Mouse (Mus musculus) C2C12 (cell line): ENCODE measurements around the gene Pcbp3. TPM values are rescaled to one million over a fixed set of nuclear protein-coding genes. Genes with fewer than 3 reads are reported as not detected.

Source experiments
- H3K27me3 ChIP-seq: one replicate; pipeline ENCODE4 v1.6.1; 2011; ENCODE audit not compliant: control insufficient read depth, insufficient read depth, insufficient read length
- H3K36me3 ChIP-seq: one replicate; pipeline ENCODE4 v1.6.1; 2011; ENCODE audit not compliant: control insufficient read depth, insufficient read depth
- H3K4me3 ChIP-seq: one replicate; pipeline ENCODE4 v1.5.1; 2011; ENCODE audit warnings: mild to moderate bottlenecking, control low read depth; ENCODE audit not compliant: poor library complexity, insufficient read depth, severe bottlenecking
- H3K79me2 ChIP-seq: one replicate; pipeline ENCODE4 v1.6.1; 2011; ENCODE audit not compliant: control insufficient read depth, insufficient read depth
- H3K79me3 ChIP-seq: one replicate; pipeline ENCODE4 v1.6.1; 2011; ENCODE audit warnings: low read depth, control low read depth
- H3ac ChIP-seq: one replicate; pipeline ENCODE3; 2011; ENCODE audit warnings: low read depth; ENCODE audit not compliant: control insufficient read depth, insufficient read length
- CEBPB ChIP-seq: IDR thresholded peaks from one replicate; pipeline ENCODE4 v1.6.1; 2011; ENCODE audit warnings: low read depth, mild to moderate bottlenecking, control low read depth, moderate library complexity
- CTCF ChIP-seq: IDR thresholded peaks from one replicate; pipeline ENCODE4 v1.5.1; 2011; ENCODE audit not compliant: control insufficient read depth, insufficient read depth, insufficient read length
- FOSL1 ChIP-seq: IDR thresholded peaks from one replicate; pipeline ENCODE4 v1.8.0; 2011; ENCODE audit warnings: mild to moderate bottlenecking, low read length; ENCODE audit not compliant: poor library complexity, insufficient read depth, severe bottlenecking
- MAX ChIP-seq: IDR thresholded peaks from one replicate; pipeline ENCODE4 v1.6.1; 2011; ENCODE audit warnings: mild to moderate bottlenecking, control low read depth
- MYOD1 ChIP-seq: IDR thresholded peaks from one replicate; pipeline ENCODE4 v1.6.1; 2011; ENCODE audit warnings: low read depth; ENCODE audit not compliant: control insufficient read depth, insufficient read length
- MYOG ChIP-seq: IDR thresholded peaks from one replicate; pipeline ENCODE4 v1.6.1; 2011; ENCODE audit not compliant: control insufficient read depth, insufficient read length; ENCODE audit errors: extremely low read depth
- USF1 ChIP-seq: IDR thresholded peaks from one replicate; pipeline ENCODE4 v1.6.1; 2011; ENCODE audit warnings: low read depth, mild to moderate bottlenecking, control low read depth, moderate library complexity
- polyA plus RNA-seq: library from polyadenylated mRNA; unstranded; fragments of >200 nt; fragmentation: generic; extraction: Trizol; gene quantifications from one replicate; pipeline ENCODE4 v1.2.1, GENCODE M21; 2012; ENCODE audit warnings: missing spikeins

The Pcbp3 gene
- polyA plus RNA-seq, 1 experiment = 9.8 TPM

DNA sequence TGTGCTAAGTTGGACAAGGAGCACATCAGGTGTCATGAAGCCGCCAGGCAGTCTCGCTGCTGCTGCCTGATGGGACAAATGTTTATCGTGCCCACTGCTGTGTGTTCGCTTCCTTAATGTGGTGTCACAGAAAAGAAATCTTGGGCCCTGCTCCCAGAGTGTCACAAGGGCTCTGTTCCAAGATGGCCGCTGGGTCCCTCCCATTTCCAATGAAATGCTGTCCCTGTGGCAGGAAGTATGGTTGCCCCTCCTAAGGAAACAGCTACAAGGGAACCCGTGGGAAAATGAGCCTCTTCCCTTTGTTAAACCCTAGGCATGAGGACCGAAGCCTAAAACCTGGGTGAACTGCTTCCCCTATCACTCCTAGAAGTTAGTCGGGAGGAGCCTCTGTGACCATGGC is 146.9 kb downstream of the Pcbp3 start:
- Histone ChIP-seq H3K36me3 (no peaks in the 10 kb centered on the region), H3K4me3 (no peak overlapping the region), H3K79me2 (no peaks in the 10 kb centered on the region), H3K79me3 (no peaks in the 10 kb centered on the region), H3ac (no peak overlapping the region), H3K27me3 (no peaks in the 10 kb centered on the region)
- TF ChIP-seq CTCF = no peak
- TF ChIP-seq MYOD1 = no peak
- TF ChIP-seq CEBPB = no peak
- TF ChIP-seq FOSL1 = no peak
- TF ChIP-seq MAX = no peak
- no peak for TF ChIP-seq MYOG
- no peak for TF ChIP-seq USF1

DNA sequence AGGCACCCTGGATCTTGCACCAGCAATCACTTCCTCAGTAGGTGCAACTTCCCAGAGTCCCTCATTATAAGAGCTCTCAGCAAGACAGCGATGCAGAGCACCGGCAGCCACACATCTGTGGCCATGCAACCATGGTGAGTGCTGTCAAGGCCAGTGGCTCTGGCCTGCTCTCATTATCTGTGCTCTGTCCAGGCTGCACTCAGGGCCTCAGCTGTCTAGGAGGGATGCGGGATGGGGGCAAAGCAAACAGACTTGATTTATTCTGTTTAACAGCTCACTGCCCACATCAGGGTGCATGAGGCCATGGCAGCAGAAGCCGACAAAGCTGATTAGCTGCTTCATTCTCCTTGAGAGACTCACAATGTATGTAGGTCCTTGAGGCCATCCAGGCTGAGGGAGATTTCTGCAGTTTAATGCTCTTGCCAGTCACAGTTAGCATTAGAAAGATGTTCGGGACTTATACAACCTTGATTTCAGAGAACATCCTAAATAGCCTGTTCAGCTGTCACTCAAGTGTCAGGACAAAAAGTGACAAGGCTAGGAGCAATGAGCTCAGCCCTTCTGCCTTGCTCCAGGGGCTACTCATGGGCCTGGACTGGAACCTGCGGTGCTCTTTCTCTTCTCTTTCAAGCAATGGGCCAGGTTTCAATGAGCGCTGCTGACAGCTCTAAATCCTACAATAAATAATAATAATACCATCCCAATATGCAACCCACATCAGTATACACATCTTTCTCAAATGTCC is 151.6 kb downstream of the Pcbp3 start:
- Histone ChIP-seq H3ac (no peak overlapping the region), H3K79me3 (no peaks in the 10 kb centered on the region), H3K27me3 (no peaks in the 10 kb centered on the region), H3K79me2 (no peaks in the 10 kb centered on the region), H3K36me3 (no peaks in the 10 kb centered on the region), H3K4me3 (no peak overlapping the region)
- TF ChIP-seq FOSL1 (no peak), MAX (no peak), CTCF (no peak), MYOG (no peak), MYOD1 (no peak), USF1 (no peak), CEBPB (no peak)

DNA sequence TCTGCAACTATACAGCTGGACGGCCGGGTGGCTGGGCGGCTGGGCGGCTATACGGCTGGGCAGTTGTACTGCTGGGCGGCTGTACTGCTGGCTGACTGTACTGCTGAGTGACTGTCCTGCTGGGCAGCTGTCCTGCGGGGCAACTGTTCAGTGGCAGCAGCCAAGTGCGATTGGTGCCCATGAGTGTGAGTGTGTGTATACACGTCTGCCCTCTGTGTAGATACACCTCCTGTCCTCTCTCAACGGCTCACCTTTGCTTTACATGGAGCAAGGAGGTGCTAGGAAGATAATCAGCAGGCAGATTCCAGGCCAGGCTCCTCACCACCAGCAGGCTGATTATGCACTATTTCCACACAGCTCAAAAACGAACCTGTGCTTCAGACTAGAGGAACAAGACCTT is 152.2 kb downstream of the Pcbp3 start:
- no peak overlapping the region for H3ac ChIP-seq
- H3K27me3 ChIP-seq = no peaks in the 10 kb centered on the region
- H3K4me3 ChIP-seq = no peak overlapping the region
- H3K36me3 ChIP-seq = no peaks in the 10 kb centered on the region
- no peaks in the 10 kb centered on the region for H3K79me3 ChIP-seq
- TF ChIP-seq MYOG = no peak
- no peak for TF ChIP-seq CTCF
- no peak for TF ChIP-seq MAX
- TF ChIP-seq CEBPB = no peak
- no peak for TF ChIP-seq FOSL1
- no peaks in the 10 kb centered on the region for H3K79me2 ChIP-seq

DNA sequence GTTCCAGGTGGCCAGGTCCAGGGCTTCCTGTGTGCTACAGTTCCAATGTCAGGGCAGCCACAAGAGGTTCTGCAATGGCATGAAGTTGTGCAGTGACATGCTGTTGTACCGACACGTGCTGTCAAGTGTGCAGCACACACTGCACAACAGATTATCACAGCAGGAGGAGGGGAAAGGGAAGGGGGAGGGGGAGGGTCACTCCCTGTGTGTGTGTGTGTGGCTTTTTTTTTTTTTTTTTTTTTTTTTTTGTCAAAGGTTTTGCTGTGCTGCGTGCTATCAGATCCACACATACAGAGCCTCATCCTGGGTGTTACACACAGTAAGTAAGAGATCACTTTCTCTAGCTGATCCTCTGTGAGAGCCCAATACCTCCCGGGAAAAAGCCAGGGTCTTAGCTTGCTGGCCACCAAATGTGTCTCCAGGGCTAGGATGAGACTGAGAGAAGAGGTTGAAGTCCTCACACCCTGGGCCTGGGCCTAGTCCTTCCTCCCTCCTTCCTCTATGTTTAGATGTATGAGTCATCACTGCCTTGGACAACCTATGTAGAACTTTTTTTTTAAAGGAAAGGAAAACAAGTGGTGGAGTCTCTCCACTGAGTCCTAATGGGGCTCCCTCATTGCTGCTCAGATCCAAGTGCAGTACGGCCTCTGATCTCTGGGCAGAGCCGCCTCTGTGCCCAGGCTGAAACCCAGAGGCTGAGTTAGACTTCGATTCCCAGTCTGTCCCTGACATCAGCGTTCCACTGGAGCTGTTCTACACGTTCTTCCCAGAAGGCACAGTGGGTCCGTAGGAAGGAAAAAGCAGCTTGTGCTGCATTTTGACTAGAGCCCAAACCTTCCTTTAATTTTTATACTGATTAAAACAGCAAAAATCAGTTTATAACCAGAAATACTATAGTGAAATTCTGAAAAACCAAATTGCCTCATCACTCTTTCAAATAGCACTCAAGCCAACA is 153.0 kb downstream of the Pcbp3 start:
- no peak for TF ChIP-seq FOSL1
- no peak for TF ChIP-seq CTCF
- no peak for TF ChIP-seq CEBPB
- TF ChIP-seq MAX = no peak
- no peak for TF ChIP-seq USF1
- Histone ChIP-seq H3K4me3 (no peak overlapping the region), H3K36me3 (no peaks in the 10 kb centered on the region), H3K79me3 (no peaks in the 10 kb centered on the region), H3K79me2 (no peaks in the 10 kb centered on the region), H3K27me3 (no peaks in the 10 kb centered on the region), H3ac (no peak overlapping the region)

DNA sequence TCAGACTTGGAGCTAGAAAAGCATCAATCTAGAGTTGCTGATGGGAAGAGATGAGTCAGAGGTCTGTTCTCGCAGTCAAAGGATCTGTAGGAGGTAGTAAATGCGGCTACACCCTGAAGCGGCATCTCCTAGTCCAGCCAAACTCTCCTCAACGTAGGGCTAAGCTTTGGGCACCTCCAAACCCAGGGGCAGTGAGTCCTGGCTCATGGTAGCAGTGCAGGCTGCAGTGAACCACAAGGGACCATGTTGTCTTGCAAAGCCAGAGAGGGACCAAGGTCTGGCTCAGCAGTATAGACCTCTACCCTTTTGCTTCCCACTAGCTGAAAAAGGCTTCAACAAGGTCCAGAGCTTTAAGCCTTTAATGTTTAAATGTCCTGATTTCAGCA is 159.2 kb downstream of the Pcbp3 start:
- no peak overlapping the region for H3K4me3 ChIP-seq
- no peaks in the 10 kb centered on the region for H3K79me3 ChIP-seq
- TF ChIP-seq CEBPB (no peak), MAX (no peak), MYOD1 (no peak), USF1 (no peak), CTCF (no peak), FOSL1 (no peak), MYOG (no peak)
- H3K27me3 ChIP-seq = no peaks in the 10 kb centered on the region
- H3K79me2 ChIP-seq = no peaks in the 10 kb centered on the region
- H3K36me3 ChIP-seq = no peaks in the 10 kb centered on the region
- no peak overlapping the region for H3ac ChIP-seq
